Comparison of ENCODE assay signal across 25 mouse cellular contexts in genomic region chr1:172292880-172293279, GRCm38 (mm10). TPM values are rescaled to one million over a fixed set of nuclear protein-coding genes. Genes with fewer than 3 reads are reported as not detected.
A peak's percentile ranks its signal among the peaks of the same experiment; 100 is the strongest.
DNase-seq lines count a peak whose midpoint lies in the region; ATAC-seq and TF ChIP-seq lines count a peak whose summit lies in the region.
"Had no signal": no experiment of that assay in that cellular context is flagged by ENCODE, and none has a peak within 500 bp of the region (broad histone marks: within the 10 kb centered on the region; RNA-seq: fewer than 3 reads in every experiment).

No protein-coding gene starts in this region.

- intact Hi-C loops in gastrocnemius, postnatal 14 days (cut with DNase I; ENCODE audit: low total_unique reads), result no loop called here

- H3K27me3 ChIP-seq in hindbrain, postnatal 0 days (ENCODE audit: insufficient read depth, low read length), result no peaks in the 10 kb centered on the region
- H3K27me3 ChIP-seq in hindbrain, embryonic 11.5 days (ENCODE audit: control insufficient read depth, insufficient read depth, low read length), result no peaks in the 10 kb centered on the region
- H3K27me3 ChIP-seq: embryonic facial prominence, embryonic 13.5 days; heart, embryonic 12.5 days; hindbrain, embryonic 12.5 days had no signal

- peaks cover 10% of the 10 kb centered on the region for H3K4me1 ChIP-seq in hindbrain, postnatal 0 days (ENCODE audit: insufficient read depth, low read length)
- peaks cover 8% of the 10 kb centered on the region for H3K4me1 ChIP-seq in hindbrain, embryonic 11.5 days (replicated peaks; ENCODE audit: control insufficient read depth, insufficient read depth, low read length)
- H3K4me1 ChIP-seq in brown adipose tissue, adult 24 weeks (ENCODE audit: control insufficient read depth, insufficient read depth, insufficient read length, low read length), result no peaks in the 10 kb centered on the region; the same call in 1 of the 2 replicates

- DNase-seq in adrenal gland, postnatal 36 days, result peak; percentile 43 to 49
- no peak for DNase-seq in adrenal gland, postnatal 10 days
- DNase-seq in hindbrain, postnatal 0 days (ENCODE audit: low spot score), result no peak
- no peak for DNase-seq in hindbrain, embryonic 11.5 days (ENCODE audit: low spot score)
- peak; percentile 25 for DNase-seq in 3T3-L1 (ENCODE audit: low read depth, low spot score)
- DNase-seq in gastrocnemius, postnatal 14 days, result no peak
- DNase-seq in spleen, postnatal 36 days (ENCODE audit: low spot score in 2 of 2), result no peak
- DNase-seq: adrenal gland, adult 8-10 months; cerebellum, adult 11-12 months; cerebellum, adult 9-10 months; cerebellum, postnatal 25 days; gastrocnemius, postnatal 10 days; kidney, adult 11 months had no signal

- WGBS in hindbrain, postnatal 0 days, result 95% methylated on average over 2 of the region's 2 CpGs
- 95% methylated on average over 2 of the region's 2 CpGs for WGBS in hindbrain, embryonic 11.5 days

- no peak for ATAC-seq in hindbrain, postnatal 0 days
- ATAC-seq in hindbrain, embryonic 11.5 days (ENCODE audit: low FRiP score), result no peak
- ATAC-seq: forebrain, embryonic 16.5 days; hindbrain, embryonic 16.5 days had no signal

- H3K36me3 ChIP-seq in hindbrain, postnatal 0 days (ENCODE audit: insufficient read depth, low read length), result no peaks in the 10 kb centered on the region
- no peaks in the 10 kb centered on the region for H3K36me3 ChIP-seq in hindbrain, embryonic 11.5 days (ENCODE audit: control insufficient read depth, insufficient read depth, low read length)
- H3K36me3 ChIP-seq: embryonic facial prominence, embryonic 13.5 days; forebrain, embryonic 12.5 days; hindbrain, embryonic 12.5 days had no signal

- peak overlapping the region; percentile 48 for H3K27ac ChIP-seq in hindbrain, postnatal 0 days
- H3K27ac ChIP-seq in hindbrain, embryonic 11.5 days (ENCODE audit: low read depth, low read length), result no peak overlapping the region
- H3K27ac ChIP-seq in brown adipose tissue, adult 24 weeks (replicated peaks; ENCODE audit: low read depth, low read length), result 0 out of 2 replicates have a peak overlapping the region, but pooled peaks have one; percentile 1
- H3K27ac ChIP-seq: embryonic facial prominence, embryonic 13.5 days; forebrain, embryonic 12.5 days; hindbrain, embryonic 12.5 days had no signal

- no peak for TF ChIP-seq CTCF in hindbrain, postnatal 0 days (IDR thresholded peaks at IDR 0.05; ENCODE audit: low read depth)

- no peak overlapping the region for H3K9ac ChIP-seq in hindbrain, postnatal 0 days (replicated peaks; ENCODE audit: low read length)
- H3K9ac ChIP-seq in hindbrain, embryonic 11.5 days (ENCODE audit: low read depth, low read length), result no peak overlapping the region
- H3K9ac ChIP-seq: embryonic facial prominence, embryonic 13.5 days; forebrain, embryonic 12.5 days; heart, embryonic 12.5 days; hindbrain, embryonic 12.5 days had no signal

- H3K4me3 ChIP-seq in hindbrain, postnatal 0 days (ENCODE audit: low read length), result no peak overlapping the region
- H3K4me3 ChIP-seq in hindbrain, embryonic 11.5 days (ENCODE audit: low read depth, low read length), result no peak overlapping the region
- H3K4me3 ChIP-seq in brown adipose tissue, adult 24 weeks (ENCODE audit: insufficient read depth, low read depth, low read length), result no peak overlapping the region
- H3K4me3 ChIP-seq: embryonic facial prominence, embryonic 13.5 days; forebrain, embryonic 12.5 days; heart, embryonic 12.5 days; hindbrain, embryonic 12.5 days had no signal

- no peak overlapping the region for H3K4me2 ChIP-seq in hindbrain, postnatal 0 days (ENCODE audit: low read depth, low read length)
- H3K4me2 ChIP-seq in hindbrain, embryonic 11.5 days (replicated peaks; ENCODE audit: low read depth, low read length), result no peak overlapping the region
- H3K4me2 ChIP-seq: embryonic facial prominence, embryonic 13.5 days; forebrain, embryonic 12.5 days; heart, embryonic 12.5 days; hindbrain, embryonic 12.5 days had no signal

- no peaks in the 10 kb centered on the region for H3K9me3 ChIP-seq in hindbrain, postnatal 0 days (ENCODE audit: low read length)
- no peaks in the 10 kb centered on the region for H3K9me3 ChIP-seq in hindbrain, embryonic 11.5 days (ENCODE audit: control insufficient read depth, low read length)
- H3K9me3 ChIP-seq: embryonic facial prominence, embryonic 13.5 days; forebrain, embryonic 12.5 days; heart, embryonic 12.5 days; hindbrain, embryonic 12.5 days had no signal

RNA-seq across cellular contexts. Expression of gene Atp1a2, which starts 5.0 kb away (rescaled TPM):
- total RNA-seq in adrenal gland, postnatal 36 days (2021), result 100 to 1,000 TPM; 134 to 155 TPM
- total RNA-seq in adrenal gland, postnatal 10 days (2021), result 100 to 1,000 TPM; 303 to 400 TPM
- 546 and 572 TPM in 2 replicates for total RNA-seq in hindbrain, postnatal 0 days (2014; rRNA removed)
- polyA plus RNA-seq in hindbrain, postnatal 0 days (2015; fragmentation: Nextera tagmentation; extraction: Ambion mirVana), result 119 and 123 TPM in 2 replicates
- polyA plus RNA-seq in hindbrain, embryonic 11.5 days (2014; fragmentation: Nextera tagmentation; extraction: Ambion mirVana), result 1.9 and 2.6 TPM in 2 replicates
- polyA plus RNA-seq in brown adipose tissue, adult 24 weeks (2012; ENCODE audit: insufficient read depth, insufficient read length, missing spikeins), result 428 and 499 TPM in 2 replicates
- 1,000 to 10,000 TPM in 1 of 2 experiments, 100 to 1,000 TPM in 1; 826 to 1,026 TPM for total RNA-seq in gastrocnemius, postnatal 14 days (2021)

RNA-seq across cellular contexts. Expression of gene Igsf8, which starts 31.4 kb away (rescaled TPM):
- total RNA-seq in adrenal gland, postnatal 36 days (2021), result 10 to 100 TPM; 24.9 to 39.2 TPM
- total RNA-seq in adrenal gland, postnatal 10 days (2021), result 10 to 100 TPM; 26.5 to 32.3 TPM
- 136 and 150 TPM in 2 replicates for total RNA-seq in hindbrain, postnatal 0 days (2014; rRNA removed)
- polyA plus RNA-seq in hindbrain, postnatal 0 days (2015; fragmentation: Nextera tagmentation; extraction: Ambion mirVana), result 90.2 and 90.8 TPM in 2 replicates
- 123 and 136 TPM in 2 replicates for polyA plus RNA-seq in hindbrain, embryonic 11.5 days (2014; fragmentation: Nextera tagmentation; extraction: Ambion mirVana)
- 4.3 and 10.5 TPM in 2 replicates for polyA plus RNA-seq in brown adipose tissue, adult 24 weeks (2012; ENCODE audit: insufficient read depth, insufficient read length, missing spikeins)
- 10 to 100 TPM; 11.1 to 12.5 TPM for total RNA-seq in gastrocnemius, postnatal 14 days (2021)

RNA-seq across cellular contexts. Expression of gene Atp1a4, which starts 34.7 kb away (rescaled TPM):
- total RNA-seq in adrenal gland, postnatal 36 days (2021), result 1 to 10 TPM in 1 of 2 experiments, under 1 TPM in 1; 0.53 to 1.4 TPM
- under 1 TPM; 0.24 to 0.30 TPM for total RNA-seq in adrenal gland, postnatal 10 days (2021)
- 0.10 TPM in 1 of 2 replicates, not detected in the other for total RNA-seq in hindbrain, postnatal 0 days (2014; rRNA removed)
- 0.05 TPM in 1 of 2 replicates, not detected in the other for polyA plus RNA-seq in hindbrain, postnatal 0 days (2015; fragmentation: Nextera tagmentation; extraction: Ambion mirVana)
- polyA plus RNA-seq in hindbrain, embryonic 11.5 days (2014; fragmentation: Nextera tagmentation; extraction: Ambion mirVana), result 0.06 TPM in 1 of 2 replicates, not detected in the other
- polyA plus RNA-seq in brown adipose tissue, adult 24 weeks (2012; ENCODE audit: insufficient read depth, insufficient read length, missing spikeins), result not detected in 2 replicates
- total RNA-seq in gastrocnemius, postnatal 14 days (2021), result under 1 TPM; 0.66 to 0.96 TPM
- total RNA-seq: CH12.LX; heart, adult 8-10 months; heart, postnatal 25 days had no signal
- polyA plus RNA-seq: embryonic facial prominence, embryonic 13.5 days; forebrain, embryonic 16.5 days; hindbrain, embryonic 12.5 days; hindbrain, embryonic 16.5 days; intestine, embryonic 14.5 days had no signal

RNA-seq across cellular contexts. Expression of gene Kcnj9, which starts 36.2 kb away (rescaled TPM):
- under 1 TPM in 1 of 2 experiments, not detected in 1; 0.23 TPM for total RNA-seq in adrenal gland, postnatal 36 days (2021)
- under 1 TPM in 1 of 2 experiments, not detected in 1; 0.12 TPM for total RNA-seq in adrenal gland, postnatal 10 days (2021)
- total RNA-seq in hindbrain, postnatal 0 days (2014; rRNA removed), result 8.0 and 9.8 TPM in 2 replicates
- polyA plus RNA-seq in hindbrain, postnatal 0 days (2015; fragmentation: Nextera tagmentation; extraction: Ambion mirVana), result 3.6 and 4.2 TPM in 2 replicates
- polyA plus RNA-seq in hindbrain, embryonic 11.5 days (2014; fragmentation: Nextera tagmentation; extraction: Ambion mirVana), result 0.17 and 0.46 TPM in 2 replicates
- polyA plus RNA-seq in brown adipose tissue, adult 24 weeks (2012; ENCODE audit: insufficient read depth, insufficient read length, missing spikeins), result not detected in 2 replicates
- total RNA-seq in gastrocnemius, postnatal 14 days (2021), result not detected
- total RNA-seq: heart, adult 8-10 months had no signal
- polyA plus RNA-seq: embryonic facial prominence, embryonic 13.5 days; heart, embryonic 12.5 days; heart, embryonic 16.5 days; intestine, embryonic 14.5 days had no signal

RNA-seq across cellular contexts. Expression of gene Kcnj10, which starts 48.1 kb away (rescaled TPM):
- under 1 TPM; 0.46 to 0.56 TPM for total RNA-seq in adrenal gland, postnatal 36 days (2021)
- total RNA-seq in adrenal gland, postnatal 10 days (2021), result 1 to 10 TPM in 1 of 2 experiments, under 1 TPM in 1; 0.90 to 1.3 TPM
- 8.6 and 10.0 TPM in 2 replicates for total RNA-seq in hindbrain, postnatal 0 days (2014; rRNA removed)
- 5.4 and 5.6 TPM in 2 replicates for polyA plus RNA-seq in hindbrain, postnatal 0 days (2015; fragmentation: Nextera tagmentation; extraction: Ambion mirVana)
- polyA plus RNA-seq in hindbrain, embryonic 11.5 days (2014; fragmentation: Nextera tagmentation; extraction: Ambion mirVana), result 0.73 TPM in 2 replicates
- polyA plus RNA-seq in brown adipose tissue, adult 24 weeks (2012; ENCODE audit: insufficient read depth, insufficient read length, missing spikeins), result not detected in 2 replicates
- total RNA-seq in gastrocnemius, postnatal 14 days (2021), result under 1 TPM; 0.29 to 0.96 TPM
- polyA plus RNA-seq: heart, embryonic 12.5 days had no signal

Comparison
In these comparisons a context has a peak if more than half of its experiments do, and no peak if none do; other contexts are left out.
1. DNase-seq: peak in adrenal gland, postnatal 36 days (2 of 2) and 3T3-L1 (single experiment); none in adrenal gland, postnatal 10 days (single experiment), hindbrain, postnatal 0 days (single experiment), hindbrain, embryonic 11.5 days (single experiment), gastrocnemius, postnatal 14 days (single experiment) and spleen, postnatal 36 days (0 of 2).